Mouse (Mus musculus) bone marrow, adult 2 months (tissue): Measurements from ENCODE around the gene Tgif1.

Experiments
- CTCF ChIP-seq: fragments of 200-500 bp; IDR thresholded peaks from 2 replicates; pipeline ENCODE4 v1.5.1; 2011; ENCODE audit warnings: low read length, control low read depth; ENCODE audit not compliant: control insufficient read depth, insufficient read depth
- POLR2A ChIP-seq: fragments of 200-500 bp; IDR thresholded peaks from 2 replicates; pipeline ENCODE4 v1.6.1; 2011; ENCODE audit warnings: low read depth, mild to moderate bottlenecking, control low read depth, low read length, borderline replicate concordance; ENCODE audit not compliant: control insufficient read depth

DNA sequence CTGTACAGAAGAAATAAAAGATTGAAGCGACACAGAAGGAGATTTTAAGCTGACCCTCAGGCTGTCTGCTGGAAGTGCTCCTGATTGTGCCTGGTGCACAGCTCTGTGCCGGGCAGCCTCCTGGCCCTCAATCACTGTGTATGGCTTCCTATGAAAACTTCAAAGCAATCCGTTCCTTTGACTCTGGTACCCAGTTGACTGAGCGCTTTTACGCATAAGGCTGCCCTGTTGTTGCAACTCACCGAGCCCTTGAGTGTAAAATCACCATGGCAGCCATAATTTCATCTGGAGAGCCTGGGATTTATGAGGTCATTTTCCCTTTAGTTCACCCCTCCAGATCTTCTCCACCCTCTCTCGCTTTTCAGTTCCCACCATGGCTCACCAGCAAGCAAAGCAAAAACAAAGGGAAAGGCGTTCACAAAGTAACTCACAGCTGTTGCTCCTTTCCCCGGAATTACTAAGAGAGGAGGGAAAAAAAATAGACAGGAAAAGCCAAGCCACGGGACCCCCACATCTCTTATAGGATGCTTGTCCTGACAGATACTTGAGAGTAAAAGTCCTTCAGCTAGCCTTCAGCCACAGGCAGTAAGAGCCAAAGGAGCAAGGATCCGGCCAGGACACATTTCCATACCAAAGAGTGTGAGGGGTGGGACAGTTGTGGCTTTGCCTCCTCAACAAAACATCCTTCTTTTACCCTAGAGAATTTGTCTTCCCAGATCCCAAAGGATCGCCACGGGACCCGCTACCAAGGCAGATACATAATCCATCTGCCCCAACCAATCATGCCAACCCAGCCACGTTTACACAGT is 39.1 kb upstream of the Tgif1 start:
- TF ChIP-seq CTCF, result no peak
- no peak for TF ChIP-seq POLR2A
